Mouse (Mus musculus): ENCODE data around the gene Klf3. TPM values are rescaled to one million over a fixed set of nuclear protein-coding genes. Genes with fewer than 3 reads are reported as not detected.
A peak's percentile ranks its signal among the peaks of the same experiment; 100 is the strongest.

The Klf3 gene
- polyA plus RNA-seq, 1 experiment from 2014 or later, result 66.9 TPM

DNA sequence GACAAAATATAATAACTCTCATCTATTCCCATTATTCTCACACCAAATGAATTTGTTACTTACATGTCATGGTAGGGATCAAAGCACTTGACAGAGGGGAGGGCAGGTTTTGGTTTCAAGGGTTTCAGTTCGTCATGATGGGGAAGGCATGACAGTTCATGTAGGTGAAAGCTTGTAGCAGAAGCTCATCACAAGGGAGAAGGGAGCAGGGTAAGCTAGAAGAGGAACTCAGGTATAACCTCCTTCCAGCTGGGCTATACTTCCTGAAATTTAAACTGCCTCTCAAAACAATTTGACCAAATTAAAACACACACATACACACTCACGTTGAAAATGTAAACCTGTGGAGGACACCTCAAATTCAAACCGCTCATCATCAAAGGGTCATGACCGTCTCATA is 32.1 kb downstream of the Klf3 start:
- H3K27ac ChIP-seq (ENCODE audit: poor library complexity, severe bottlenecking), result no peak overlapping the region
- 87% methylated on average over 4 of the region's 4 CpGs for WGBS
- no peak overlapping the region for H3K4me3 ChIP-seq
- ATAC-seq (ENCODE audit: insufficient number of reproducible peaks, low FRiP score), result no peak
- H3K27me3 ChIP-seq (replicated peaks), result no peaks in the 10 kb centered on the region
- peaks cover 24% of the 10 kb centered on the region for H3K36me3 ChIP-seq
- H3K4me1 ChIP-seq (replicated peaks), result peaks cover 15% of the 10 kb centered on the region
- H3K9ac ChIP-seq, result no peak overlapping the region
- peaks cover 7% of the 10 kb centered on the region; the same call in 1 of the 2 replicates for H3K9me3 ChIP-seq (replicated peaks)
- H3K4me2 ChIP-seq, result no peak overlapping the region

DNA sequence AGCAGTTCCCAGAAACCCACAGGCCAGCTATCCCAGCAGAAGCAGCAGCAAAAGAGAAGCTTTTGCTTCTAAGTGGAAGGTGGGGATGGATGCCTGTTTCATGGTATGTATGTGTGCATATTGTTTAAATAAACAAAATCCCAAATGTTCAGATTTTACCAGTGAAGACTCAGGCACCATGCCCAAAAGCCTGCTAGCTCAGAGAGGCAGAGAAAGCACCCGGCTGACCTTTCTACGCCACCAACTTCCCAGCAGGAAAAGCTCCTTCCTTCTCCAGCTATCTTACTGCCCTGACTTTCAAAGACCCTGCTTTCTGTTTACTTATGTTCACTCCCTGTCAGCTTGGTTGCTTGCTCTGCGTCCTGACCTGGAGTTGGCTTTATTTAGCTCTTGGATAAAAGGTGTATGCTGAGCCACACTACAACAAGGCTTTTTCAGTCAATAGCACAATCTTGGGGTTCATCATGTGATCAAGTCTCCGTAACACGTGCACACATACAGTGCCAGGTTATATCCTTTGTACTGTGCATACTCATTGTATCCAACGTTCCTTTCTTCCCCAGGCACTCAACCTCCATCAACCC is 35.9 kb downstream of the Klf3 start:
- 47% methylated on average over 6 of the region's 6 CpGs for WGBS
- peaks cover 21% of the 10 kb centered on the region for H3K4me1 ChIP-seq (replicated peaks)
- H3K4me2 ChIP-seq, result no peak overlapping the region
- no peak overlapping the region for H3K9ac ChIP-seq
- peak overlapping the region; percentile 73 for H3K27ac ChIP-seq (ENCODE audit: poor library complexity, severe bottlenecking)
- H3K27me3 ChIP-seq (replicated peaks), result no peaks in the 10 kb centered on the region
- H3K4me3 ChIP-seq, result no peak overlapping the region
- H3K9me3 ChIP-seq (replicated peaks), result peaks cover 4% of the 10 kb centered on the region; the same call in 1 of the 2 replicates
- no peaks in the 10 kb centered on the region for H3K36me3 ChIP-seq
- ATAC-seq (ENCODE audit: insufficient number of reproducible peaks, low FRiP score), result no peak

DNA sequence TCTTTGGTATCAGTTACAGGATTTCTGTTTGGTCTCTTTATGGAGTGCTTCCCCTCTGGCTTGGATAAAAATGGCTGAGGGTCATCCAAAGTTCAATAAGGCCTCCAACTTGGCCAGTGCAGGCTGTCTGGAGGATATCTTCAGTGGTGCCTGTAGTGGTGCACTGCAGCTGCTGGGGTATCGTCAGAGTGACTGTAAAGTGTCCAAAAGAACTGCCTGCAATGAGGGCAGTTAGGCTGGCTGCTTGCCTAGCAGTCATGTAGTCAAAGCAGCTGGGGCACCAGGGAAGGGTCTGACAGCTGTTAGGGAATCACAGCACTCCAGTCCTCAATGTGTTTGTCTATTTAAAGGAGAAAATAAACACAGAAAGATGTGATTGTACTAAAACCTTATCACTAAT is 36.9 kb downstream of the Klf3 start:
- Histone ChIP-seq H3K27me3 (replicated peaks) (no peaks in the 10 kb centered on the region), H3K4me2 (no peak overlapping the region), H3K9ac (no peak overlapping the region), H3K27ac (ENCODE audit: poor library complexity, severe bottlenecking) (peak overlapping the region; percentile 73), H3K4me3 (no peak overlapping the region), H3K4me1 (replicated peaks) (peaks cover 21% of the 10 kb centered on the region), H3K36me3 (no peaks in the 10 kb centered on the region), H3K9me3 (replicated peaks) (0 out of 2 replicates have a peak, but pooled peaks cover 7% of the 10 kb centered on the region)
- 9% methylated on average over 1 of the region's 1 CpGs for WGBS
- peak; percentile 64; the same call in 1 of the 2 replicates for ATAC-seq (ENCODE audit: insufficient number of reproducible peaks, low FRiP score)

DNA sequence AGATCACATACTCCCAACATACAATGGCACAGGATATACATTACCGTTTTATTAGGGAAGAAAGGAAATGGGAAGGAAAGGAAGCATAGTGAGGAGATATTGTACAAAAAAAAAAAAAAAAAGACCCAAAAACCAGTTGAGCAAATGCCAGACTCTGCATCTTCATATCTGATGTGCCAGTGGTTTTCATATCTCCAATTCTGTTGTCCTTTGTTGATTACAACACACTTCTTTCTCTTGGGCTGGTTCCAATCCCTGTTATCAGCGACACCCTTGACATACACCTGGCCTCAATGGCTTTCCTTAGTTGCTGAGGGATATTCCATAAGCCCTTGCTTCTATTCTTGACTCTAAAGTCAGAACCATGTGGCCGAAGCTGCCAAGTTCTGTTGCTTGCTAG is 41.4 kb downstream of the Klf3 start:
- H3K4me2 ChIP-seq, result no peak overlapping the region
- no peak overlapping the region for H3K9ac ChIP-seq
- H3K27me3 ChIP-seq (replicated peaks), result no peaks in the 10 kb centered on the region
- no peak overlapping the region for H3K27ac ChIP-seq (ENCODE audit: poor library complexity, severe bottlenecking)
- 73% methylated on average over 3 of the region's 3 CpGs for WGBS
- H3K9me3 ChIP-seq (replicated peaks), result 0 out of 2 replicates have a peak, but pooled peaks cover 9% of the 10 kb centered on the region
- no peaks in the 10 kb centered on the region for H3K36me3 ChIP-seq
- peaks cover 11% of the 10 kb centered on the region for H3K4me1 ChIP-seq (replicated peaks)
- ATAC-seq (ENCODE audit: insufficient number of reproducible peaks, low FRiP score), result no peak
- no peak overlapping the region for H3K4me3 ChIP-seq

DNA sequence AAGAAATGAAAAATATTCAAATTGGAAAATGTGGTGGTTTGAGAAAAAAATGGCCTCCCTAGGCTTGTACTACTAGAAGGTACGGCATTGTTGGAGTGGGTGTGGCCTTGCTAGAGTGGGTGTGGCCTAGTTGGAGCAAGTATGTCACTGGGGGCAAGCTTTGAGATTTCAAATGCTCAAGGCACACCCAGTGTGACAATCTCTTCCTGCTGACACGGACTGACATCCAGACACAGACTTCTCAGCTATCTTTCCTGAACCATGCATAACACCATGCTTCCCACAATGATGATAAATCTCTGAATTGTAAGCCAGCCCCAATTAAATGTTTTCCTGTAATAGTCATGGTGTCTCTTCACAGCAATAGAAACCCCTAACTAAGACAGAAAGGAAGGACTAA is 44.1 kb downstream of the Klf3 start:
- WGBS, result 48% methylated on average over 2 of the region's 2 CpGs

DNA sequence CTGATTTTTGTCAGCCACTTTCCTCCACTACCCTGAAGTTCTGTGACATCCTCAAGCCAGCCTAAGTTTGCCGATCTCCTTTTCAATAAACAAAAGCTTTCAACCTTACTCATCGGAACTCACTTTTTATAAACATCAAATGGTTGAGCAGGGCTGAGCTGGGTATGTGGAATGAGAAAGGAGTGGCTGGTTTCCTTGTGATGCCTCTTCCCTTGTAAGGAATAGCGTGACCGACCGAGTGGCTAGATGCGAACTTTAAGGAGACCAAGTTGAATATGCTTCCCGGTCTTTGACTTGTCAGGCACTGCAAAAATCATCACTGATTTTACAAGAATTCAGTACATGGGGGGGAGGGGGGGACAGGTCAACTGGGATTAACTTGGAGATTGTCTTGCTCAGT is 46.7 kb downstream of the Klf3 start:
- Histone ChIP-seq H3K27ac (ENCODE audit: poor library complexity, severe bottlenecking) (no peak overlapping the region), H3K9me3 (replicated peaks) (peaks cover 6% of the 10 kb centered on the region; the same call in 1 of the 2 replicates), H3K9ac (no peak overlapping the region), H3K36me3 (no peaks in the 10 kb centered on the region), H3K4me2 (no peak overlapping the region), H3K4me3 (no peak overlapping the region), H3K27me3 (replicated peaks) (no peaks in the 10 kb centered on the region), H3K4me1 (replicated peaks) (peaks cover 6% of the 10 kb centered on the region; the same call in 1 of the 2 replicates)
- no peak for ATAC-seq (ENCODE audit: insufficient number of reproducible peaks, low FRiP score)
- 73% methylated on average over 7 of the region's 7 CpGs for WGBS

More for the DNA sequence above, 44.1 kb downstream of the Klf3 start:
- Histone ChIP-seq H3K27me3 (replicated peaks) (no peaks in the 10 kb centered on the region), H3K9me3 (replicated peaks) (0 out of 2 replicates have a peak, but pooled peaks cover 9% of the 10 kb centered on the region), H3K27ac (ENCODE audit: poor library complexity, severe bottlenecking) (no peak overlapping the region), H3K9ac (no peak overlapping the region), H3K4me3 (no peak overlapping the region), H3K4me2 (no peak overlapping the region), H3K36me3 (no peaks in the 10 kb centered on the region), H3K4me1 (replicated peaks) (no peaks in the 10 kb centered on the region)
- ATAC-seq (ENCODE audit: insufficient number of reproducible peaks, low FRiP score), result no peak

DNA sequence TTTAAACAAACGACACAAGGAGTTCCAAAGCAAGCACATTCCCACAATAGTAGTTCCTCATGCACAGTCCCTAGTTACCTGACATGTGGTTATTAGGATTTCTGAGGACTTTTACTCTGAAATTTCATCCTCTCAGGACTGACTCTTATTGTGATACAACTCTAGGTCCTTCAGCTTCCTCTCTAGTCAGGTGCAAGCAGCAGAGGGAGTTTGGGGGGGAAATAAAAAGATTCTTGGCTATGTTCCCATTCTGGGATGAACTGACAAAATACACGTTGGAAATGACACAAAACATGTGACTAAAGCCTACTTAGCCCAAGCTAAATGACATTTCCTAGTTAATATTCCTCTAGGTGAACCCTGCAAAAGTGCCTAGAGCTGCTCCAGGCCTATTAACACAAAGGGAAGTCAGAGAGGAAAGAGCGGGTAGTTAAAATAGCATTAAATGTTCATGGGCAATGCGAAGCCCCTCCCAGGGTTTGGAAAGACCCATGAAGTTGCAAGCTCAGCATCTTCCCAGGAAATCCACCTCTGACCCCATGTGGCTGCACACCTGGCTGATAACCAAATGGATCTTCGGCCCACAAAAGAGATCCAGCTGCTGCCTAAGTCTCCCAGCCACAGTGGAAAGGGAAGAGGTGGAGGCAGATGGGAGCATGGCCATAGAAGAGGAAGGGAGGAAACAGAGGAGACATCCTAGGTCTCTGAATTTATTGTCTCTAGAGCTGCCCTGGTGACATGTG is 49.6 kb downstream of the Klf3 start:
- H3K9ac ChIP-seq, result no peak overlapping the region
- H3K27me3 ChIP-seq (replicated peaks), result no peaks in the 10 kb centered on the region
- H3K36me3 ChIP-seq, result no peaks in the 10 kb centered on the region
- no peak overlapping the region for H3K4me2 ChIP-seq
- H3K9me3 ChIP-seq (replicated peaks), result peaks cover 10% of the 10 kb centered on the region
- H3K4me3 ChIP-seq, result no peak overlapping the region
- no peak overlapping the region for H3K27ac ChIP-seq (ENCODE audit: poor library complexity, severe bottlenecking)
- ATAC-seq (ENCODE audit: insufficient number of reproducible peaks, low FRiP score), result no peak
- peaks cover 6% of the 10 kb centered on the region; the same call in 1 of the 2 replicates for H3K4me1 ChIP-seq (replicated peaks)
- 63% methylated on average over 5 of the region's 5 CpGs for WGBS

DNA sequence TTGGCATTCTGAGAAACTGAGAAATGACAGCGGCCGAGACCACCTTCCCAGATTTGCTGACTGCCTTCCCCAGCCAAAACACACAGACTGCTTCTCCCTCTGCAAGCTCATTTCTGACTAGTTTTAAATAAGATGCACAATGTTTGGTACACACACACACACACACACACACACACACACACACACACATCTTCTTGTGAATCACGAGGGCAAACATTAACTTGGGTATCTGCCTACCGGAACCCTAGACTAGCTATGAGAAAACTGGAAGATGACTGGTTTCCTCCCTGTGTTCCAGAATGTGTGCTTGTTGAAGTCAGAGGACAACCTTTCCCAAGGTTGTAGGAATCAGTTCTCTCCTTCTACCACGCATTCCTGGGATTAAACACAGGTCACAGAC is 50.2 kb downstream of the Klf3 start:
- Histone ChIP-seq H3K9me3 (replicated peaks) (peaks cover 10% of the 10 kb centered on the region), H3K36me3 (no peaks in the 10 kb centered on the region), H3K4me1 (replicated peaks) (peaks cover 6% of the 10 kb centered on the region; the same call in 1 of the 2 replicates), H3K9ac (no peak overlapping the region), H3K4me3 (no peak overlapping the region), H3K27ac (ENCODE audit: poor library complexity, severe bottlenecking) (no peak overlapping the region), H3K4me2 (no peak overlapping the region), H3K27me3 (replicated peaks) (no peaks in the 10 kb centered on the region)
- 91% methylated on average over 5 of the region's 5 CpGs for WGBS
- no peak for ATAC-seq (ENCODE audit: insufficient number of reproducible peaks, low FRiP score)

DNA sequence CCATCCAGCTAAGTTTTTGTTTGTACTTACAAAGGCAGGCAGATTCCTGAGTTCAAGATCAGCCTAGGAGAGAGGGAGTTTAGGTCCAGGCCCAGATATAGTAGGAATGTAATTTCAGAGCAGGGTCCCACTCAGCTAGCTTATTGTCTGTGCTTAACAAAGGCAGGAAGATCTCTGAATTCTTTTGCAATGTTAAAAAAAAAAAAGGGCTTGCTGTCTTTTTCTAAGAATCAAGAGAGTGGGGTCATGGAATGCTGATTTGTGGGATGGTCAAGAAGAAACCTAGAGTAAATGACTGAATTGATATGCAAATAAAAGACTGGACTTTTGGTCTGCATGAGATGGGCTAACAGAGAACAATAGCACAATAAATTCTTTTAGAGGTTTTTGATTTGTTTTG is 52.0 kb downstream of the Klf3 start:
- Histone ChIP-seq H3K27me3 (replicated peaks) (no peaks in the 10 kb centered on the region), H3K9ac (no peak overlapping the region), H3K4me2 (no peak overlapping the region), H3K9me3 (replicated peaks) (peaks cover 8% of the 10 kb centered on the region), H3K27ac (ENCODE audit: poor library complexity, severe bottlenecking) (no peak overlapping the region), H3K36me3 (no peaks in the 10 kb centered on the region), H3K4me1 (replicated peaks) (peaks cover 10% of the 10 kb centered on the region), H3K4me3 (no peak overlapping the region)
- ATAC-seq (ENCODE audit: insufficient number of reproducible peaks, low FRiP score), result no peak

DNA sequence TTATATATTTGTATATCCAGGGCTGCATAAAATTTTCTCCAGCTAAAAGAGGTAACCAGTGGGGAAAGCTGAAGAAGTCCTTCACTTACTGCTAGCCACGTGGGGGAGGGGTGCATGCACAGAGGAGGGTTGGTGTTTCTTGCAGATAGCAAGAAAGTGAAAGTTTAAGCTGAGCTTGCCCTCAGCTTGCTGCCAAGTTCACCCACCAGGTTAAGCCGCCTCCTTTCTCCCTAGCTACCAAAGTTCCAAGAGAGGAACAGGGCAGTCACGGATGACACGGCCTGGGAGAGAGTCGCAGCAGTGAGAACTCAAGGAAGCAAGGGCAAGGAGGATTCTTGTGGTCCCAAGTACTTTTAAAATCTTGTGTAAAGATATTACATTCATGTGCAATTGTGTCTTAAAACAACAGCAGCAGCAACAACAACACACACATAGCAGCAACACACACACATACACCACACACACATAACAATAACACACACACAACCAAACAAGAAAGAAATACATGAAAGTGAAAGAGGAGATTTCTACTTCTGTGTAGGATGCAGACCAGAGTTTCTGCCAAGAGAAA is 57.8 kb downstream of the Klf3 start:
- Histone ChIP-seq H3K4me2 (peak overlapping the region; percentile 41), H3K4me3 (no peak overlapping the region)

DNA sequence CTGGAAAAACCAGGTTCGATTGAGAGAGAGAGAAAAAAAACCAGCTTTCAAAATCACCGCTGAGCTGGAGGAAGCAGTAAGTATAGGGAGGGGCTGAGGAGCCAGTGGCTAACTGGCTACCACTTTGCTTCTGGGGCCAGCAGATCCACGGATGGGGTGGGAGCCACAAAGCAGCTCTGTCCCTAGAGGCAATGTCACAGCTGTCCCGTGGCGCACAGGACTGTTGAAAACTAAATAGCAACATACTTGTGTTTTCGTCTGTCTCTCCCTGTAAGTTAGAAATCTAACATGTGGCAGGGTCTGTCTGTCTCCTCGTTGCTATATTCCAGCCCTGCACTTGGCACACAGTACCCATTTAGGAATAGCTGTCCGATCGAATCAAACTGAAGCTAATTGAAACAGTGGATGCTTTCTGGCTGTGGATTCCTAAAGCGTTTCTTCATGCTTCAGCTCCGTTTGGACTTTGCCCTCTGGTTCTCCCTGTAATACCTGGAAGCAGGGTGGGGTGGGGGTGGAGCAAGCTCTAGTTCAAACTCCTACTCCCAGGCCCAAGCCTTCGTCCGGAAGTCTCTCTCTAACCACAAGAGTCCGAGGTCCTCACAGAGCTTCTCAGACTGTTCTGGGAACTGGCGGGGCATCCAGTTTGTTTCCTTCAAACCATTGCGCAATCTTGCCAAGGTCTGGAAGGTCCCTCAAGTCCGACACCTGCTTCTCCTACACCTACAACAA is 58.4 kb downstream of the Klf3 start:
- H3K4me2 ChIP-seq, result peak overlapping the region; percentile 41
- 58% methylated on average over 17 of the region's 17 CpGs for WGBS
- no peak for ATAC-seq (ENCODE audit: insufficient number of reproducible peaks, low FRiP score)

More for the DNA sequence above, 57.8 kb downstream of the Klf3 start:
- 47% methylated on average over 5 of the region's 5 CpGs for WGBS
- no peak for ATAC-seq (ENCODE audit: insufficient number of reproducible peaks, low FRiP score)
- Histone ChIP-seq H3K9ac (no peak overlapping the region), H3K27ac (ENCODE audit: poor library complexity, severe bottlenecking) (peak overlapping the region; percentile 48), H3K9me3 (replicated peaks) (peaks cover 3% of the 10 kb centered on the region), H3K4me1 (replicated peaks) (peaks cover 34% of the 10 kb centered on the region), H3K36me3 (no peaks in the 10 kb centered on the region), H3K27me3 (replicated peaks) (no peaks in the 10 kb centered on the region)

More for the DNA sequence above, 58.4 kb downstream of the Klf3 start:
- H3K9me3 ChIP-seq (replicated peaks), result no peaks in the 10 kb centered on the region
- H3K9ac ChIP-seq, result peak overlapping the region; percentile 40; the same call in 1 of the 2 replicates
- no peaks in the 10 kb centered on the region for H3K27me3 ChIP-seq (replicated peaks)
- H3K4me1 ChIP-seq (replicated peaks), result peaks cover 34% of the 10 kb centered on the region
- H3K4me3 ChIP-seq, result no peak overlapping the region
- H3K27ac ChIP-seq (ENCODE audit: poor library complexity, severe bottlenecking), result peak overlapping the region; percentile 48
- no peaks in the 10 kb centered on the region for H3K36me3 ChIP-seq
